Mouse (Mus musculus) kidney, adult 11 months (tissue): Measurements from ENCODE around the gene Adgra1.

Experiments used
- DNase-seq: peaks from one replicate; pipeline ENCODE4 v3.0.0; 2022

The Adgra1 gene

DNA sequence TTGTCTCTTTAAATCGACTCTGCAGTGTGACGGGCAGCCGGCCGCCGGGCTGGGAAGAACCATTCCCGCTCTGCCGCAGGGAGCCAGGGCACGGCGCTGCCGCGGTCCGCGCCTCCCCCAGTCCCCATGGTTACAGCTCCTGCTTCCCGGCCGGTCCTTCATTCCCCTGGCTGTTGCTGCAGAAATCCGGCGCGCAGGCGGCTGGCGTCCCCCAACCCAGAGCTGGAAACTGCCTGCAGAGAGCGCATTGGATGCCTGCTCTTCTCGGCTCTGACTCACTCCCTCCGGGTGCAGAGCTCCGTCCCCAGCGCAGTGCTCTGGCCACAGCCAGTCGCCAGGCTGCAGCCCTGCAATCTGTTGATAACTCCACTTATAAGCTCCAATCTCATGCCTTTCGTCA lies at the start of gene Adgra1:
Gene Adgra1, plus strand, starts transcription at position 139 of the 400 bp plus-strand sequence.
- DNase-seq = no peak

- no peak for DNase-seq
Observed at GRCm38 (mm10) chr7:139787382-139787781, 46.6 kb upstream of the Adgra1 start.

DNA sequence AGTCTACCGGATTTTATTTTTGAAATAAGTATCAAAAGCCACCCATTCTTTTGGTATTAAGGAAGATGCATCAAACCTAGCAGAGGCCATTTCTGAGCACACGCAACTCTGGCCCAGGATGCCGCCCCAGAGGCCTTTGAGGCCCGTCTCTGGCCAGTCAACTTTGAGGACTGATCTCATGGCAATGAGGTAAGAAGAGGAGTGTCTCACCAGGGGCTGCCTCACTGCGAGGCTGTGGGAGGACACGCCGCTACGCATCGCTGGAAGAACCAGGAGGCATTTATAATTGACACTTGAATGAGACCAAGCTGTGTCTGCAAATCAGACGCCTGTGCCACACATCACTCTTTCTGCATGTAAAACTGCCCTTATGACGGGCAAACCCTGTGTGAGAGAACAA lies 45.0 kb upstream of the Adgra1 start:
- no peak for DNase-seq

GRCm38 (mm10) chr7:139789718-139790117 lies 44.3 kb upstream of the Adgra1 start:
- no peak for DNase-seq

DNA sequence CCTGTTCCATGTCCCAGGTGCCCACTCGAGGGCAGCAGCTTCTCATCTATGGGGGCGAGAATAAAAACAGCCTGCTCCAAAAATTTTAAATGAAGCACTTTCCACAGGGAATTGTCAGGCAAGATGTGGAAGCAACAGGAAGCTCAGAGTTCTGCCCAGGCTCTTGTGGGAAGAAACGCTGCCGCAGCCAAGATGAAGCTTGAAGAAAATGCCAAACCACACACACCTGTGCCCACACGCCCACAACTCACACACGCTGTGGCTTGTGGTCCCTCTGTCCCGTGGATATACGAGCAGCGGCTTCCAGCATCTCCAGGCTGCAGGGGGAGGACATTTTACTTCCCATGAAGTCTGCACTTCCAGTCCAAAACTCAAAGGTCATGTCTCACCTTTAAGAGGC lies 42.4 kb upstream of the Adgra1 start:
- DNase-seq = no peak

GRCm38 (mm10) chr7:139795004-139795605 lies 38.9 kb upstream of the Adgra1 start:
- DNase-seq = no peak

- no peak for DNase-seq
Observed at GRCm38 (mm10) chr7:139797186-139798109, 36.5 kb upstream of the Adgra1 start.

DNA sequence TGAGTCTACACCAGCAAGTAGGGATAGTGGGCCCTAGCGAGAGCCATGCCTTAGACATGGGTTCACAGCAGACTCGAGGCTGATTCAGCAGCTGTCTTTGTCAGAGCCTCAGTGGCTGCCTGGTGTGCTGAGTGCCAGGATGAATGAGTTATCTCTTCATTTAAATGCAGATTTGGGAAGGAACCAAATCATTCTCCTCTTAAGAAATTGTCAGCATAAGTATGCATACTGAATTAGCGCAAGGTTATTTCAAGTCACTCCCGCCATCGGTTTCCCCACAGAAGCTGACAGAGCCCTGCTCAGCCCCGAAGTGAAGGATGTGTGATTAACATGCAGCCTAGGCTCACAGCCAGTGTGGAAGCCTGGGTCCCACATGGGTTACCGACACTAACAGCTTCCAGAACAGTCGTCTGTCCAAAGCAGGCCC lies 27.8 kb upstream of the Adgra1 start:
- DNase-seq = no peak

DNA sequence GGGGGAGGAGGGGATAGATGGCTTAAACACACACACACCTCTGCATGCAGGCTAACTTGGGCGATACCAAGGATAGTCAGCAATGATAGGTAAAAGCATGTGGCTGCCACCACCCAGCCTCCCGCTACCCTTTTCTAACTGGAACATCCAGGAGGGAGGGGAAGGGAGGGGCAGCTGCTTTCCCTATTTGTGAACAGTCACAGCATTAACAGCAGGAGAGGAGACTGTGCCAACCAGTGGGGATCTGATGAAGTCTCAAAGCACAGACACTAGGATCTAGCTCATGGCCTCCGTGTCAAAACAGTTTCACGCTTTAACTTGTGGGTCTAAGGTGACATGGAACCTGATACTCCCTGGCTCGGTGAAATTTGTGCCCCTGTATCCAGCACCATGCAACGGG lies 23.9 kb upstream of the Adgra1 start:
- DNase-seq = no peak

DNA sequence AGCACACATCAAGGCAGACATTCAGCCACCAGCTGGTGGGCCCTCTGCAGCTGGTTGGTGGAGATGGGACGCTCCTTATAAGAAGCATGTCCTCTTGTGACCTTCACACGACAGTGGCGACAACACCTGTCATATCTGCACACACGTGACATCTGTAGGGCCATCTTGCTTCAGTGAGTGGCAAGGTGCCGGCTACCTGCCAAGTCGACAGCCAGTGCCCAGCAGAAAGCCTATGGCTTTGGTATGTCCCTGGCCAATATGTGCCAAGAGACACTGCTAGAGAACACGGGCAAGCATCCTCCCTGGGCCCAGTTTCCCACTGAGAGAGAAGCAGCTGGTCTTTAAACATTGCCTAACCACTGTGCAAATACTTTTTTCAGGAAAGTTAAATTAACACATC lies 22.3 kb upstream of the Adgra1 start:
- DNase-seq = no peak

GRCm38 (mm10) chr7:139813577-139814207 lies 20.3 kb upstream of the Adgra1 start:
- no peak for DNase-seq

GRCm38 (mm10) chr7:139822301-139823010 lies 11.5 kb upstream of the Adgra1 start:
- no peak for DNase-seq

DNA sequence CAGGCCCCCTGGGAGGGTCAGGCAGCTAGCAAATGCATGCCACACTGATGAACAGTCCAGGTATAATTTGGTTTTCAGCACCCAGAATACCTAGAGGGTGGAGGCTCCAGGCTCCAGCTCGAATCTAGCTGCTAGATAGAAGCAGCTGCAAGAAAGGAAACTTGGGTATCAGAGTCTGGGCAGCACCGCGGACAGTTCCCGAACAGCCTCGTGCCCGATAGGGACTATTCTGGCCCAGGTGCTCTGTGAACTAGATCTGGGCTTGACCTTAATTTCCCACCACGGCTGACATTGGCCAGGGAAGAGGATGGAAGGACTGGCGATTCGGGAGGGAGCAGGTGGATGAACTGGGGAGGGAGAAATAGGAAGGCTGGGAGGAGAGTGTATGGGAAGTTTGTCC lies 6.3 kb upstream of the Adgra1 start:
- DNase-seq = no peak

DNA sequence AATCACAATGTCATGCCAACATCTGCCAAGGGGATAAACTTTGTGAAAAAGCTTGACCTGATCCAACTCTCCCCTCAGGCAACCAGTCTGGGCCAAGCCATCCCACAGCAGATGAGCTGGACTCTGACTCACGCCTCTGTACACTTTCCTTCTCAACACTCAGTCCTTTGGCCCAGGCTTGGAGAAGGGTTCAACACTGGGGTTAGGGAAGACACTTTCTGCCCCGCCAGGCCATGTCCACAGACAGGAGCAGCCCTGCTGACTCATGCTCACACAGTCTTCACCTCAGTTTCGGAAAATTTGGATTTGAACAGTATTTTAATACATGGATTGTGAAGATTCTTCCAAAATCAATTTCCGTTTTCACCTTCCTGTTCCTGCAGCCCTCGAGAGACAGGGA lies 442 bp upstream of the Adgra1 start:
- no peak for DNase-seq

- DNase-seq = no peak
Observed at GRCm38 (mm10) chr7:139835140-139836131, 1.5 kb downstream of the Adgra1 start.

- no peak for DNase-seq
Observed at GRCm38 (mm10) chr7:139840443-139841168, 6.6 kb downstream of the Adgra1 start.

- no peak for DNase-seq
Observed at GRCm38 (mm10) chr7:139842397-139842796, 8.4 kb downstream of the Adgra1 start.

DNA sequence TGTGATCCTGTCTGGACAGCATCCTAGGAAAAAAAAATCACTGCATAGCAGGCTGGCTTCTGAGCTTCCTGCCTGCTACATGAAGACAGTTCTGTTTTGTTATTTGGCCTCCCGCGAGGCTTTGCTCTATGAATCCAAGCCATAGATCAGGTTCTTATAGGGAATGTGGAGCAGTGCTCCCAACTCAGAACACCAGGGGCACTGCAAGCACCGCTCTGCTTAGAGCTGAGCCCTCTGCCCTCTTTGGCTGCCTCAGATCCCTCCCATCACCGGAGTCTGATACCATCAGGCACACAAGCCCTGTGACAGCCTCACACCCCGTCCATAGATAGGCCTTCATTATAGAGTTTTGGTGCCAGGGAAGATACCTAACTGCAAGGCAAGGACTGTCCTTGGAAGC lies 9.2 kb downstream of the Adgra1 start:
- no peak for DNase-seq

DNA sequence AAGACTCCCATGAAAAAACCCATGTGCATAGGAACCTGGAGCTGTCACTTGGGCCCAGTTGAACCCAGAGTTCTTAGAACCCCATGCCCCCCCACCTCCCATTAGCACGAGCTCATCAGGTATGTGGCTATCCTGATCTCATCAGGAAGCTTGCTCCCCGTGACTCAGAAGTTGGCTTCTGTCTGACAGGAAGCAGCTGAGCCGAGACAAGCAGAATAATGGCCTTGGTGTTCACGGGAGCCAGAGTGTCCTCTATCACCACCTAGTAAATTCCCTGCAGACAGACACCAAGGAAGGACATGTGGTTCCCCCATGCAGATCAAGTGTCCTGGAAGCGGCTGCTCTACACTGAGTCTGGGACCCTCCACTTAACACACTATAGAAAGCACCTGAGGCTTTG lies 9.8 kb downstream of the Adgra1 start:
- no peak for DNase-seq

DNA sequence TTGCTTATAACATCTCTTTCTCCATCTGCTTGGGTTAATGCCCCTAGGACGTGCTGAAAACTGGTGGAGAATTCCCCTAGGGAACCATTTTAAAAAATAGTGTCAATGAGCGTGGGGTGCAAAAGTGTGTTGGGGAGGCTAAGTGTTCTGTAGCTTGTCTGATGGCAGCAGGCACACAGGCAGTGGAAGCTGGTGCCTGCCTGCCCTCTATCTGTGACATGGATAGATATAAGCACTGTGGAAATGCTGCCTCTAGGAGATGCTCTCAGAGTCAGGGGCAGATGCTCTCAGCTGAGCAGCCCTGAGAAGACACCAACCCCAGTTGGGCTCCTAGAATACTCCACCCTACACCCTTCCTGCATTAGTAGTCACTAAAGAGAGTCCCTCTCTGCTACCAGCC lies 11.1 kb downstream of the Adgra1 start:
- DNase-seq = no peak

DNA sequence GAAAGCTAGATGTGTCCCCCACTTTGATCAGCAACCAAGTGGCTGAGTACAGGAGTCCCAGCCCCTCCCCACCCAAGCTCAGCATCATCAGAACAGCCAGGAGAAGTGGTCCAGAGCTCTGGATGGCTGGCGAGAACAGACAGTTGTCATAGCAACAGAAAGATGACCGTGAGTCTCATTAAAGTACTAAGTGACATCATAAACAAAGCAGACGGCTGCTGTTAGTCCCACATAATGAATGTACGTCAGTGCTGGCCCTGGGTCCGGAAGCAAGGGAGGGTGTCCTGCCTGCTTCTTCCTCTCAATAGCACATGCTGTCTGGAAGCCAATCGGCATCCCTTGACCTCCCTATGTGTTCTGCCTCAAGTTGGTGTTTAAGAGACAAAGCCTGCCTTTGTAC lies 16.2 kb downstream of the Adgra1 start:
- no peak for DNase-seq
